Mouse (Mus musculus): ENCODE measurements around the gene Dgke. TPM values are rescaled to one million over a fixed set of nuclear protein-coding genes. Genes with fewer than 3 reads are reported as not detected.
"Not testable (repeated sequence)": the region's sequence is repeated elsewhere in the genome, so short reads cannot be mapped to it uniquely, and the experiment has no call there.

Gene Dgke
- 8.2 and 9.4 TPM in 2 replicates for polyA plus RNA-seq (2012; rRNA removed)

GRCm38 (mm10) chr11:89066750-89067149, at the start of gene Dgke:
Gene Dgke, minus strand, starts transcription at chr11:89066850.
- DNase-seq = no peak
- H3K4me3 ChIP-seq (replicated peaks; ENCODE audit: extremely low read depth, low read depth, low read length) = no peak within 1 kb of the TSS
- WGBS = 97% methylated on average over 1 of the region's 1 CpGs

GRCm38 (mm10) chr11:89107180-89107807, 40.6 kb upstream of the Dgke start:
- TF ChIP-seq POLR2A (IDR thresholded peaks at IDR 0.05; ENCODE audit: borderline replicate concordance, extremely low read depth, low read depth, low read length) (no peak), CTCF (IDR thresholded peaks at IDR 0.05; ENCODE audit: insufficient read depth, low read length) (no peak)
- no peaks in the 10 kb centered on the region for H3K4me1 ChIP-seq (ENCODE audit: control insufficient read depth, insufficient read depth, low read length)
- H3K4me3 ChIP-seq (replicated peaks; ENCODE audit: extremely low read depth, low read depth, low read length) = no peak overlapping the region
- 41% methylated on average over 12 of the region's 12 CpGs for WGBS
- DNase-seq = no peak

More at GRCm38 (mm10) chr11:89066750-89067149, at the start of gene Dgke:
- H3K4me1 ChIP-seq (ENCODE audit: control insufficient read depth, insufficient read depth, low read length) = peaks cover 5% of the 10 kb centered on the region
- TF ChIP-seq POLR2A (IDR thresholded peaks at IDR 0.05; ENCODE audit: borderline replicate concordance, extremely low read depth, low read depth, low read length) (no peak), CTCF (IDR thresholded peaks at IDR 0.05; ENCODE audit: insufficient read depth, low read length) (no peak)

- TF ChIP-seq CTCF (IDR thresholded peaks at IDR 0.05; ENCODE audit: insufficient read depth, low read length) (no peak), POLR2A (IDR thresholded peaks at IDR 0.05; ENCODE audit: borderline replicate concordance, extremely low read depth, low read depth, low read length) (no peak)
- Histone ChIP-seq H3K4me1 (ENCODE audit: control insufficient read depth, insufficient read depth, low read length) (no peaks in the 10 kb centered on the region), H3K4me3 (replicated peaks; ENCODE audit: extremely low read depth, low read depth, low read length) (no peak overlapping the region)
- DNase-seq = no peak
- WGBS = 85% methylated on average over 11 of the region's 11 CpGs
Observed at GRCm38 (mm10) chr11:89105823-89106222, 39.2 kb upstream of the Dgke start.

- 94% methylated on average over 8 of the region's 8 CpGs for WGBS
- no peak overlapping the region for H3K4me3 ChIP-seq (replicated peaks; ENCODE audit: extremely low read depth, low read depth, low read length)
- TF ChIP-seq CTCF (IDR thresholded peaks at IDR 0.05; ENCODE audit: insufficient read depth, low read length) (no peak), POLR2A (IDR thresholded peaks at IDR 0.05; ENCODE audit: borderline replicate concordance, extremely low read depth, low read depth, low read length) (no peak)
- no peaks in the 10 kb centered on the region for H3K4me1 ChIP-seq (ENCODE audit: control insufficient read depth, insufficient read depth, low read length)
- DNase-seq = no peak
Observed at GRCm38 (mm10) chr11:89105211-89105610, 38.6 kb upstream of the Dgke start.

GRCm38 (mm10) chr11:89103166-89103565, 36.5 kb upstream of the Dgke start:
- TF ChIP-seq POLR2A (IDR thresholded peaks at IDR 0.05; ENCODE audit: borderline replicate concordance, extremely low read depth, low read depth, low read length) = no peak
- TF ChIP-seq CTCF (IDR thresholded peaks at IDR 0.05; ENCODE audit: insufficient read depth, low read length) = no peak
- no peak for DNase-seq
- WGBS = 74% methylated on average over 14 of the region's 14 CpGs
- Histone ChIP-seq H3K4me3 (replicated peaks; ENCODE audit: extremely low read depth, low read depth, low read length) (no peak overlapping the region), H3K4me1 (ENCODE audit: control insufficient read depth, insufficient read depth, low read length) (no peaks in the 10 kb centered on the region)

GRCm38 (mm10) chr11:89100826-89101321, 34.2 kb upstream of the Dgke start:
- peak overlapping the region; percentile 64 for H3K4me3 ChIP-seq (replicated peaks; ENCODE audit: extremely low read depth, low read depth, low read length)
- peak; percentile 29 for DNase-seq
- TF ChIP-seq POLR2A (IDR thresholded peaks at IDR 0.05; ENCODE audit: borderline replicate concordance, extremely low read depth, low read depth, low read length) (no peak), CTCF (IDR thresholded peaks at IDR 0.05; ENCODE audit: insufficient read depth, low read length) (no peak)
- 8% methylated on average over 17 of the region's 17 CpGs for WGBS
- no peaks in the 10 kb centered on the region for H3K4me1 ChIP-seq (ENCODE audit: control insufficient read depth, insufficient read depth, low read length)

GRCm38 (mm10) chr11:89100403-89100802, 33.8 kb upstream of the Dgke start:
- TF ChIP-seq POLR2A (IDR thresholded peaks at IDR 0.05; ENCODE audit: borderline replicate concordance, extremely low read depth, low read depth, low read length) = no peak
- peak; percentile 92 for TF ChIP-seq CTCF (IDR thresholded peaks at IDR 0.05; ENCODE audit: insufficient read depth, low read length)
- WGBS = 1% methylated on average over 9 of the region's 9 CpGs
- peak; percentile 82 for DNase-seq
- Histone ChIP-seq H3K4me1 (ENCODE audit: control insufficient read depth, insufficient read depth, low read length) (no peaks in the 10 kb centered on the region), H3K4me3 (replicated peaks; ENCODE audit: extremely low read depth, low read depth, low read length) (peak overlapping the region; percentile 64)

- DNase-seq = no peak
- Histone ChIP-seq H3K4me3 (replicated peaks; ENCODE audit: extremely low read depth, low read depth, low read length) (no peak overlapping the region), H3K4me1 (ENCODE audit: control insufficient read depth, insufficient read depth, low read length) (no peaks in the 10 kb centered on the region)
- 80% methylated on average over 6 of the region's 6 CpGs for WGBS
- TF ChIP-seq CTCF (IDR thresholded peaks at IDR 0.05; ENCODE audit: insufficient read depth, low read length) = no peak
- TF ChIP-seq POLR2A (IDR thresholded peaks at IDR 0.05; ENCODE audit: borderline replicate concordance, extremely low read depth, low read depth, low read length) = no peak
Observed at GRCm38 (mm10) chr11:89098930-89099329, 32.3 kb upstream of the Dgke start.

- DNase-seq = no peak
- TF ChIP-seq POLR2A (IDR thresholded peaks at IDR 0.05; ENCODE audit: borderline replicate concordance, extremely low read depth, low read depth, low read length) = no peak
- TF ChIP-seq CTCF (IDR thresholded peaks at IDR 0.05; ENCODE audit: insufficient read depth, low read length) = no peak
Observed at GRCm38 (mm10) chr11:89098083-89098835, 31.6 kb upstream of the Dgke start.

GRCm38 (mm10) chr11:89097292-89097691, 30.6 kb upstream of the Dgke start:
- H3K4me1 ChIP-seq (ENCODE audit: control insufficient read depth, insufficient read depth, low read length) = not testable (repeated sequence)
- WGBS = 87% methylated on average over 10 of the region's 10 CpGs

More at GRCm38 (mm10) chr11:89098083-89098835, 31.6 kb upstream of the Dgke start:
- 61% methylated on average over 17 of the region's 17 CpGs for WGBS
- Histone ChIP-seq H3K4me3 (replicated peaks; ENCODE audit: extremely low read depth, low read depth, low read length) (no peak overlapping the region), H3K4me1 (ENCODE audit: control insufficient read depth, insufficient read depth, low read length) (no peaks in the 10 kb centered on the region)

More at GRCm38 (mm10) chr11:89097292-89097691, 30.6 kb upstream of the Dgke start:
- not testable (repeated sequence) for H3K4me3 ChIP-seq (replicated peaks; ENCODE audit: extremely low read depth, low read depth, low read length); DNase-seq
